Mouse (Mus musculus) CD4-positive helper T cell, adult 2 months (primary cell): Measurements from ENCODE around the gene Insig2.

Experiments used
- DNase-seq: peaks from one replicate; pipeline ENCODE4 v3.0.0-alpha.2; 2012; ENCODE audit warnings: low read depth, missing footprints, low spot score

Insig2 gene

DNA sequence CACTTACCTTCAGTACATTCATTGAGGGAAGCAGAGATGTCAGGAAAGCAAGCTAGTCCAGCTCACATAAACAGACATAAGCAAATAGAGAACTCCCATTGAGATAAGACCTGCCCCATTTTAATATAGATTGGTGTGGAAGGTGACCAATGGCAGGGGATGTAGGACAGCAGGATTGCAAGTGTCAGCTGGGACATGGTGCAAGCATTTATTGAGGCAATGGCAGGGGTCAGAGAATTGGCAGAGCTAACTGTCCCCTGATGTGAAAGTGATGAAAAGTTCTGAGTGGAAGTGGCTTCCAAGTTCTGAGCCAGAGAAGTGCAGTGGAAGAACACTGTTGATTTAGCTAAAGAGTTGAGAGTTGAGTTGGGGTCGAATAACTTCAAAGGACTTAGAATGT is at the start of gene Insig2:
Gene Insig2 (minus strand): TSS at position 105 of the 400 bp plus-strand sequence.
- DNase-seq: no peak

DNA sequence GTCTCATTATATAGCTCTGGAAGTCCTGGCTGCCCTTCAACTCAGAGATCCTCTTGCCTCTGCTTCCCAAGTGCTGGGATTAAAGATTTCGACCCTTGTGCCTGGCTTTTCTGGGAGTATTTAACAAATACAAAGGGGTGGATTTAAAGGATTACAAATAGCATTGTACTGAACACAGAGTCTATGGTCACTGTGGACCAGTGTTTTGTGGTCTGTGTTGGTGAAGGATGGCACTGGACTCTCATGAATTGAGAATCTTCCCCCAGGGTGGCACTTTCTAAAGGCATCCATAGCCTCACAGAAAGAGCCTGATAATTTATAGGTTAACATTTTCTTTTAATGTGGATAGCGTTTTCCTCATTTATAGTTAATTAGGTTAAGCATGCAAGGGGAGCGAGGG is 49.2 kb upstream of the Insig2 start:
- no peak for DNase-seq

DNA sequence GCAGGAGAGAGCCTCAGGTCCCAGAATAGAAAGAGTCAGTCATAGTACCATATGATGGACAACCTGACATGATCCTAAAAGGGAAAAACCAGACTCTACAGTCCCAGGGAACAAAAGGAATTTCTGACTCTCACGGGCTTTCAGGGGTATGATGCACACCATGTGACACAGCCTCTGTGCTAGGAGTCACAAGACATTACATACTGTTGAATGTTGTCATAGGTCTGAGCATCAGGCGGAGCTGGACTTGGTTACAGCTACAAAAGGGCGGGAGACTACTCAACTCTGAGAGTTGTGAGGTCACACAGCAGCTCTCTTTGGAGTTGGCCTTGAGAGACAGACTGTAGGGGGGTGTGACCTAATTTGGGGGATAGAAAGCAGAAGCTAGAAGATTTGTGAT is 47.6 kb upstream of the Insig2 start:
- DNase-seq: no peak

DNA sequence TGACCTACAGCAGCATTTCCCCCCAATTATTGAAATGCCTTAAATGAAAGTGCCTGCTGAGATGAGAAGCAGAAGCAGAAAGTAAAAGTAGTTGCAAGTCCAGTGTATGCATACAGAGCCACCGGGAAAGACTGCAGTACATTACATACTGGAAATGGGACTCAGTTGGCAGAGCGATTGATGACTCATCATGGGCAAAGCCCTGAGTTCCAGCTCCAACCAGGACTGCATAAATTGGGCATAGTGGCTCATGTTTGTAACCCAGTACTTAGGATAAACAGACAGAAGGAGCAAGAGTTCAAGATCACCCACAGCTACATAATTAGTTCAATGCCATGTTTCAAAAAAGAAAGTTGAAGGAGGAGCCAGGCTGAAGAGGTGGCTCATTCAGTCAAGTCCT is 45.5 kb upstream of the Insig2 start:
- no peak for DNase-seq

DNA sequence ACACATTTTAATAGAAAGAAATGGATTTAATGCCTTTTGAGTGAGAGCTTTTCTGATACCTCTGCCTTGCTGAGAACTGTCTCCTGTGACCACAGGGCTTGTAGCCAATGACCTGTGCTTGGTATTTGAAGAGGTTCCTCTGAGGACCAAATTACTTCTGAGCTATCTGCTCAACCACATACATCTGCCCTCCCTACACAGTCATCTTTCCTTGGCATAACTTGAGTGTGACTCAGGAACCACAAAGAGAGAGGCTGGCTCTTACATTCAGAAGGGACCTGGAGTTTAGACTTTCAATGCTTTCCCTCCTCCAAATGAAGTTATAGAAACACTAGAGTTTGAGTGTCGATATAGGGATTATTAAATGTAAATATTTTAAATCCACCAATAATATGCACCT is 45.0 kb upstream of the Insig2 start:
- DNase-seq: no peak

- no peak for DNase-seq
Observed at GRCm38 (mm10) chr1:121373631-121374030, 41.2 kb upstream of the Insig2 start.

DNA sequence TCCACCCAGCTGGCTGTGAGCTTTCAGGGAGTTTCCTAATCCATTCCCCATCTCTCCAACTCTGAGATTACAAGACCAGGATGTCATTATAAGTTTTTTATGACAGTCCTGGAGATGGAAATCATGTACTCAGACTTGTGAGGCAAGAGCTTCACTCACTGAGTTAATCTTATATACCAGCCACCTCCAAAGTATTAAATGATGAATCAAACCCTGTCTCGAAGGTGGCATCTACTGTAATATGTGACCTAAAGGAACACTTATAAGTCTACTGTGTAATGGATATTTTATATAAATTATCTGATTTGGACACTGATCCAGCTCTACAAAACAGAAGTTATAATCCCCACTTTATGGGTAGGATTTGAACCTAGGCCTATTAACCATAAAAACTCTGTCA is 40.3 kb upstream of the Insig2 start:
- DNase-seq: no peak

DNA sequence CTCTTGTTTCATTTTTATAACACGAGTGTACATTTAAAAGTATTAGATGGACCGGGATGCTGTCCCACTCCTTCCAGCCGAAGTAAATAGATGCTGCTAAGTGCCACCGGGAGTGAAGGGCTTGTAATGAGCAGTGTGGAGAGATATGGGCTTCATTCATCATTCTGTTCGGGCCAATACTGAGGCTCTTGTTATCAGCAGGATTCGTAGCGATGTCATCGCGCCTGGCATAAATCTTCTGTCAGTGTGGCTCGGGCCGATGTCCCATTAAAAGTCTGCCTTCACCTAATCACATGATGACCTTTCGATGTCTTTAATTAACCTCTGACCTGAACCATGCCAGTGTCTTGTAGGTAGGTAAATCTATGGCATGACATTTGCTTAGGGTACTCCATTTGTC is 39.1 kb upstream of the Insig2 start:
- no peak for DNase-seq

GRCm38 (mm10) chr1:121367257-121367656 is 34.9 kb upstream of the Insig2 start:
- DNase-seq: no peak

DNA sequence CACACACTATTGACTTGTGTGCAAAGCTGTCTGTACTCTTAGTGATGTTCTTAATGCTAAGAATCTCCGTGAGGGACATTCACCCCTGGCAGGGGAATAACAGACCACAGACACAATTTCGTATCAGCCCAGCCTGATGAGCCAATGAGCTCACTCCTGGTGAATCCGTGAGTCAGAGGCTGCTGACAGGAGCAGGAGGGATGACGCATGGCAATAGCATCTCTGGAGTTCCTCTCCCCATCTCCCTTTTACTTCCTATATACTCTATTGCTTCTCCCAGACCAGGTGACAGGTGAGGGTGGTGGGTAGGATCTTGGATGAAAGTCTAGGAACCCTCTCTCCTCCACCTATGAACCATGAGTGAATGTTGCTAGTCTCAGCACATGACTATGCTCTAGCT is 28.2 kb upstream of the Insig2 start:
- DNase-seq: no peak

GRCm38 (mm10) chr1:121359680-121360079 is 27.3 kb upstream of the Insig2 start:
- no peak for DNase-seq

GRCm38 (mm10) chr1:121353779-121354178 is 21.4 kb upstream of the Insig2 start:
- DNase-seq: no peak

- no peak for DNase-seq
Observed at GRCm38 (mm10) chr1:121351037-121351436, 18.6 kb upstream of the Insig2 start.

- no peak for DNase-seq
Observed at GRCm38 (mm10) chr1:121350616-121351015, 18.2 kb upstream of the Insig2 start.

DNA sequence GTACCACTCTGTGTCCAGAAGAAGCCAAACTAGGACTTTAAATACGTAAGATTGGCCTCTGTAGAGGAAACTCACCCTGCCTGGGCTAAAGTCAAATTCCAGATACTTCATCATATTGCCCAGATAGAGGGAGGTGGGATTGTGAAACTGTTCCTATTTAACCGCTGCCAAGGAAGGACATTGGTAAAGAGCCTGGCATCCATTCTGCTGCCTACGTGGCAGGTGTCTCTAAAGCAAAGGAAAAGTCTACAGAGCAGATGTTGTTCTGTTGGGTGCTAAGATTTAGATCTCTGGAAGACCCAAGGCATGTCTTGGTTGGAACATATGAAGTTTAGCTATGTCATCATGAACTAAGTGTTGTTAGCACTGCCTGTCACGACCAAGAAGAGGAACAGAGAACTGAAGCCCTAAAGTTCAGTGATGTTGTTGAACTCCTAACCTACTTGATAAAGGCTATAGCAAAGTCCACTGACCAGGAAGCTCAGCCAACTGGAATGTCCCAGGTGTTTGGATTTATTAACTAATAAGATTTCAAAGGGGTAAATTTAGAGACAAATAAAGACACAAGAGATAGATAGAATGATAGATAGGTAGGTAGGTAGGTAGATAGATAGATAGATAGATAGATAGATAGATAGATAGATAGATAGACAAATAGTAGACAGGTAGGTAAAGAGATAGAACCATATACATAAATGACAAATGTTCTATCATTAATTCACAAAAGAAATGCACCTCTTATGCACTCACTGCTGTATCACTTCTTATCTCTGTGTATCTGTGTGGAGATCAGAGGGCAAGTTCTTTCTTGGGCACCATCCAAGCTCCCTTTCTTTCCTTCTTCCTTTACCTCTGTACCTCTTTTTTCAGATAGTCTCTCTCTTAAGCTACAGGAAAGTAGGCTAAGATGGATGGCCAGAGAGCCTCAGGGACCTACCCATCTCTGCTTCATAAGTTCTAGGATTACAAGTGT is 16.8 kb upstream of the Insig2 start:
- no peak for DNase-seq

DNA sequence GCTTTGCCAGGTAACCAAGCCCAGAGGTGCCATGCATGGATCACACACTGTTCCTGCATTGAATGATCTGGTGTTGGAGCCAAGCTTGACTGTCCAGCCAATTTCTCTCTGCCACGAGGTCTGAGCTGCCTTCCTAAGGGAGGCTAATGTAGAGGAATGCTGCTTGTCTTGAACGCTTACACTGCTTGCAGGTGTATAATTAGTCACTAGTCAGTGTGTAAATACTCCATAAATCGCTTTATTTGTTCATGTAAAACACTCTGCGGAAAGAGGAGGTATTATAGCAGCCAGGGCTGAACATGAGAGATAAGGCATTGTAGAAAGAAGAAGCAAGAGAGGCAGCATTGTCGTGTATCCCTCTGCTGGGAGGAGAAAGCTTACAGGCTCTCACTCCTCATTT is 11.6 kb upstream of the Insig2 start:
- DNase-seq: no peak

GRCm38 (mm10) chr1:121335789-121336188 is 3.4 kb upstream of the Insig2 start:
- no peak for DNase-seq

DNA sequence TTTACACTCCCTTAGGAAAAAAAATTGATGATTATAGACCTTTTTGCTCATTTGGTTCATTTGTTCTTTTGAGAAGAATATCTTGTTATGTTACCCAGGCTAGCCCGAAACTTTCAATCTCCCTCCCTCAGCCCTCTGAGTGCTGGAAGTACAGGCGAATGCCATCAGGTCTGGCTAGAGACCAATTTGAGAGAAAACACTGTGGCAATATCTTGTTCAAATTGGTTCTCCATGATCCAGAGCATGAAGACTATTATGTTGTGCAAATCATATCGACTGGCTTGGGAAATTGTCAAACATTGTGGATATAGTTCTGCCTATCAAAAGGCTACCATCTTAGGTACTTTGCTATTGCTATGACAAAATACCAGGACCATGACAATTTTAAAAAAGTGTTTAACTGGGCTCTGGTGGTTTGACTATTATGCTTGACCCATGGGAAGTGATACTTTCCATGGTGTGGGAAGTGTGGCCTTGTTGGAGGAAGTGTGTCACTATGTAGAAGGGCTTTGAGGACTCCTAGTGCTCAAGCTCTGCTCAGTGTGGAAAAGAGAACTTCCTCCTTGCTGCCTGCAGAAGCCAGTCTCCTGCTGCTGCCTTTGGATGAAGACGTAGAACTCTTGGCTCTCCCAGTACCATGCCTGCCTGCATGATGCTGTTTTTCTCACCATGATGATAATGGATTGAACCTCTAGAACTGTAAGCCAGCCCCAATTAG is 1.8 kb upstream of the Insig2 start:
- DNase-seq: no peak

- no peak for DNase-seq
Observed at GRCm38 (mm10) chr1:121330621-121331020, 1.8 kb downstream of the Insig2 start.

- no peak for DNase-seq
Observed at GRCm38 (mm10) chr1:121329391-121329790, 3.0 kb downstream of the Insig2 start.

- DNase-seq: no peak
Observed at GRCm38 (mm10) chr1:121328193-121328555, 4.2 kb downstream of the Insig2 start.

GRCm38 (mm10) chr1:121327344-121328192 is 4.8 kb downstream of the Insig2 start:
- peak; percentile 96 for DNase-seq
